Mouse (Mus musculus): ENCODE data around the gene Smo. TPM values are rescaled to one million over a fixed set of nuclear protein-coding genes. Genes with fewer than 3 reads are reported as not detected.

Smo gene
- polyA plus RNA-seq, 1 experiment from 2014 or later = 8.8 TPM

DNA sequence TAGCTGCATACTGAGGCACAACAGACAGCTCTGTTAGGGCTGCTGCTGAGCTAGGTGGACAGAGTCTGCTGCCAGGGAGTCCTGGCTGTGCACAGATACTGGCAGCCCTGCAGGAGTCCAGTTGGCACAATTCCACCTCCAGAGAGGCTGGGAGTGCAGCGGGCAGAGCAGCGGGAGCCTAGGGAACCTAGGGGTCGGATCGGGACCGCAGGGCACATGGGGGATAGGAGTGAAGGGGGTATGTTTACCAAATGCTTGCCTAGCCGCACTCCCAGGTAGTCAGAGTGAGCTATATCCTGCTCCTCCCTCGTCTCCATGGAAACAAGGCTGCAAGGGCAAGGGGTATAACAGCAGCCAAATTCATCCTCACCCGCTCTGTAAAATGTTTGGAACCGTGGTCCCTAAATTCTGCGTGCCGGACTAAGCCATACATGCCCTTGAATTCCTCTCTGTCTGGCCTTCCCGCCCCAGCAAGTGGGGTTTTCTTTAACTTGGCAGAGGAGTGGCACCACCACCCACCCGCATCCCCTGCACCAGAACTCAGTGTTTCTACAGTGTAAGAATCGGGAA, 17.3 kb upstream of the Smo start:
- Histone ChIP-seq H3K4me3 (ENCODE audit: low read depth, low read length) (peak overlapping the region; percentile 7; the same call in 1 of the 2 replicates), H3K4me1 (ENCODE audit: control insufficient read depth, insufficient read depth, low read length) (peaks cover 16% of the 10 kb centered on the region), H3K4me2 (ENCODE audit: low read length) (peak overlapping the region; percentile 57), H3K27me3 (ENCODE audit: control insufficient read depth, insufficient read depth, low read depth, low read length) (no peaks in the 10 kb centered on the region), H3K9me3 (replicated peaks; ENCODE audit: control insufficient read depth, low read length, poor library complexity, severe bottlenecking) (no peaks in the 10 kb centered on the region), H3K27ac (ENCODE audit: low read length) (peak overlapping the region; percentile 35; the same call in 1 of the 2 replicates), H3K36me3 (ENCODE audit: control insufficient read depth, insufficient read depth, low read length) (no peaks in the 10 kb centered on the region), H3K9ac (ENCODE audit: low read depth, low read length) (peak overlapping the region; percentile 32)
- WGBS = 16% methylated on average over 14 of the region's 14 CpGs
- ATAC-seq = peak; percentile 84

DNA sequence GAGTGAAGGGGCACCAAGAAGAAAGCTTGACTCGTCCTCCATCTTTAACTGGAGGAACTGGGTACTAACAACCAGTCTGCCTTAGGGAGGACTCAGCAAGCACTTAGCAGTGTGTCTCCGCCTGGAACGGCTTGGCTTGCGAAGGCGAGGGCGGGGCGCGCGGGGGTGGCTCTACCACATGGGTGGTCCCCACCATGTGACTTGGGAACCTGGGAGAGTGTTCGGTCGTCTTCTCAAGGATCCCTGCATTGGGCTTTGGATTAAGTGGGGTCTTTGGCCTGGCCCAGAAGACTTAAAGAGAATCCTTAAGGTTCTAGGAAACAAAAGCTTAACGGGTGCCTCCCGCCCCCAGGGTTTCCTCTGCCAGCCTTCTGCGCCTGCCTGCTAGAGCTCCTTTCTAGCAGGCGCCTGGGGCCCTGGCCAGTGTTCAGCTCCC, 16.4 kb upstream of the Smo start:
- H3K9me3 ChIP-seq (replicated peaks; ENCODE audit: control insufficient read depth, low read length, poor library complexity, severe bottlenecking) = no peaks in the 10 kb centered on the region
- H3K27ac ChIP-seq (ENCODE audit: low read length) = peak overlapping the region; percentile 30
- no peaks in the 10 kb centered on the region for H3K36me3 ChIP-seq (ENCODE audit: control insufficient read depth, insufficient read depth, low read length)
- 2% methylated on average over 15 of the region's 15 CpGs for WGBS
- peaks cover 16% of the 10 kb centered on the region for H3K4me1 ChIP-seq (ENCODE audit: control insufficient read depth, insufficient read depth, low read length)
- H3K4me3 ChIP-seq (ENCODE audit: low read depth, low read length) = peak overlapping the region; percentile 28
- peak; percentile 54; the same call in 1 of the 2 replicates for ATAC-seq
- no peaks in the 10 kb centered on the region for H3K27me3 ChIP-seq (ENCODE audit: control insufficient read depth, insufficient read depth, low read depth, low read length)
- H3K9ac ChIP-seq (ENCODE audit: low read depth, low read length) = peak overlapping the region; percentile 0; the same call in 1 of the 2 replicates
- peak overlapping the region; percentile 57 for H3K4me2 ChIP-seq (ENCODE audit: low read length)

DNA sequence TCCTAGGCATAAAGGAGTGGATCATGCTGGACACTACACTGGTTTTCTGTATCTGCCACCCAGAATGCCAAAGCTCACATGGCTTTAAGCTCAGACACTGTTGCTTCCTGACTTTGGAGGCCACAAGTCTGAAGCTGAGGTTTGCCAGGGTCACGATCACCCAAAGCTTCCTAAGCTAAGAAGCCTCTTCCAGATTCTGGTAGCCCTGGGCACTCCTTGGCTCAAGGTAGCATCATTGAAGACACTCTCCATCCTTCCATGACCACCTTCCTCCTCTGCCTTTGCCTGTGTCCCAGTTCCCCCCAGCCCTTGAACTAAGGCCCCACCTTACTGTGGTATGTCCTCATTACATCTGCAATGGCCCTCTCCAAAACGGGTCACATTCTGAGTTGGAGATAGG, 13.4 kb upstream of the Smo start:
- WGBS = 82% methylated on average over 2 of the region's 2 CpGs
- no peaks in the 10 kb centered on the region for H3K27me3 ChIP-seq (ENCODE audit: control insufficient read depth, insufficient read depth, low read depth, low read length)
- ATAC-seq = no peak

DNA sequence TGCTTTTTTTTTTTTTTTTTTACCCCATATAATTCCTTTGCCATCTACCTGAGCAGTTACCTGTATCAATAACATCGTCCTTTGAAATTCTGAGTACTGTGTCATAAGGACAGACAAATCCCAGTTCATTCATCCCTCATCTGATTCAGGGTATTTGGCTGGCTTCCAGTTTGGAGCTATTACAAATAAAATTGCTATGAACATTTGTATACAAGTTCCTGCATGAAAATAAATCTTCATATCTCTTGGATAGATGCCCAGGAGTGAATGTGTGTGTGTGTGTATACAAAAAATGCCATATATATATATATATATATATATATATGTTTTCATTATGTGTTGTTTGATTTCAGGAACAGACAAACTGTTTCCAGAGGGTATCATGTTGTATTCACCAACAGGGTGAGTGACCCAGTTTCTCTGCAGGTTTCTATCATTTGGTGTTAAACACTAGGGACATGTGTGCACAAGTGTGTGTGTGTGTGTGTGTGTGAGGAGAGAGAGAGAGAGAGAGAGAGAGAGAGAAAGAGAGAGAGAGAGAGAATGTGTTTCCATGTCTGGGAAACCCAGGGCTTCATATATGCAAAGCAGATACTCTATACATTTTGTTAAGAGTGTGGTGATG, 8.6 kb upstream of the Smo start:
- no peak overlapping the region for H3K4me3 ChIP-seq (ENCODE audit: low read depth, low read length)
- no peak overlapping the region for H3K9ac ChIP-seq (ENCODE audit: low read depth, low read length)
- WGBS = 77% methylated on average over 1 of the region's 1 CpGs
- no peaks in the 10 kb centered on the region for H3K27me3 ChIP-seq (ENCODE audit: control insufficient read depth, insufficient read depth, low read depth, low read length)
- no peak for ATAC-seq
- no peak overlapping the region for H3K27ac ChIP-seq (ENCODE audit: low read length)
- no peaks in the 10 kb centered on the region for H3K9me3 ChIP-seq (replicated peaks; ENCODE audit: control insufficient read depth, low read length, poor library complexity, severe bottlenecking)
- H3K4me1 ChIP-seq (ENCODE audit: control insufficient read depth, insufficient read depth, low read length) = no peaks in the 10 kb centered on the region
- H3K36me3 ChIP-seq (ENCODE audit: control insufficient read depth, insufficient read depth, low read length) = no peaks in the 10 kb centered on the region
- H3K4me2 ChIP-seq (ENCODE audit: low read length) = no peak overlapping the region

More for the DNA sequence above, 13.4 kb upstream of the Smo start:
- Histone ChIP-seq H3K27ac (ENCODE audit: low read length) (no peak overlapping the region), H3K9me3 (replicated peaks; ENCODE audit: control insufficient read depth, low read length, poor library complexity, severe bottlenecking) (no peaks in the 10 kb centered on the region), H3K4me1 (ENCODE audit: control insufficient read depth, insufficient read depth, low read length) (peaks cover 16% of the 10 kb centered on the region), H3K36me3 (ENCODE audit: control insufficient read depth, insufficient read depth, low read length) (no peaks in the 10 kb centered on the region), H3K9ac (ENCODE audit: low read depth, low read length) (no peak overlapping the region), H3K4me3 (ENCODE audit: low read depth, low read length) (no peak overlapping the region), H3K4me2 (ENCODE audit: low read length) (no peak overlapping the region)

DNA sequence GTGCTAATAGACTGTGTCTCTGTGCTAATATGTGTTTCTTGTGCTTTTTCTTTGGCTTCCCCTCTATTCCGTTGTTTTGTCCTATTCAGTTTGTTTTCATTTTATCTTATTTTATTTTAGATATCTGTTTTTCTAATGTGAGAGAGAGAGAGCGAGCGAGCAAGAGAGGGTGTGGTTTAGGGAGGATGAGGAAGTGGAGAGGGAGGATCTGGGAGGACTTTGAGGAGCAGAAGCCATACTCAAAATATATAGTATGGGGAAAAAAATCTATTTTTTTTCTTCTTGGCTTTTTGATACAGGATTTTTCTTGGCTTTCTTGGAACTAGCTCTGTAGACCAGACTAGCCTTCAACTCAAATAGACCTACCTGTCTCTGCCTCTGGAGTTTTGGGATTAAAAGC, 7.3 kb upstream of the Smo start:
- H3K27me3 ChIP-seq (ENCODE audit: control insufficient read depth, insufficient read depth, low read depth, low read length) = no peaks in the 10 kb centered on the region
- WGBS = 91% methylated on average over 3 of the region's 3 CpGs
- H3K4me3 ChIP-seq (ENCODE audit: low read depth, low read length) = no peak overlapping the region
- H3K9me3 ChIP-seq (replicated peaks; ENCODE audit: control insufficient read depth, low read length, poor library complexity, severe bottlenecking) = no peaks in the 10 kb centered on the region
- H3K36me3 ChIP-seq (ENCODE audit: control insufficient read depth, insufficient read depth, low read length) = no peaks in the 10 kb centered on the region
- no peak overlapping the region for H3K27ac ChIP-seq (ENCODE audit: low read length)
- H3K4me1 ChIP-seq (ENCODE audit: control insufficient read depth, insufficient read depth, low read length) = no peaks in the 10 kb centered on the region
- H3K4me2 ChIP-seq (ENCODE audit: low read length) = no peak overlapping the region
- no peak for ATAC-seq
- H3K9ac ChIP-seq (ENCODE audit: low read depth, low read length) = no peak overlapping the region

DNA sequence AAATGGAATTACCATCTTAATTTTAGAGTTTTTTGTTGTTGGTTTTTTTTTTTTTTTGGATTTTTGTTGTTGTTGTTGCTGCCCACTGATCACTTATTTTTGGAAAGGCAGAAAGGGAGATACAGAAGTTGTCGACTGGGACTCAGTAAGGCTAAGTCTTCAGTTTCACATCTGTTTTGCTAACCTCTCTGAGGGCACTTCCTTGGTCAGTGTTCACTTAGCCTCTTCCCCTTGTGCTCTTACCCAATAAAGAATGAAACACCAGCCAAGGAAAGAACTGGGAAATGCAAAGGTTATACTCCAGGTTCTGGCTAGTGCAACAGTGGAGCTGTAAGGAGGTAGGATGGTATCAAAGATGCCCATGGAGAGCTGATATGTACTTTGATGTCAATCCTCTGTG, 5.8 kb upstream of the Smo start:
- no peak overlapping the region for H3K27ac ChIP-seq (ENCODE audit: low read length)

DNA sequence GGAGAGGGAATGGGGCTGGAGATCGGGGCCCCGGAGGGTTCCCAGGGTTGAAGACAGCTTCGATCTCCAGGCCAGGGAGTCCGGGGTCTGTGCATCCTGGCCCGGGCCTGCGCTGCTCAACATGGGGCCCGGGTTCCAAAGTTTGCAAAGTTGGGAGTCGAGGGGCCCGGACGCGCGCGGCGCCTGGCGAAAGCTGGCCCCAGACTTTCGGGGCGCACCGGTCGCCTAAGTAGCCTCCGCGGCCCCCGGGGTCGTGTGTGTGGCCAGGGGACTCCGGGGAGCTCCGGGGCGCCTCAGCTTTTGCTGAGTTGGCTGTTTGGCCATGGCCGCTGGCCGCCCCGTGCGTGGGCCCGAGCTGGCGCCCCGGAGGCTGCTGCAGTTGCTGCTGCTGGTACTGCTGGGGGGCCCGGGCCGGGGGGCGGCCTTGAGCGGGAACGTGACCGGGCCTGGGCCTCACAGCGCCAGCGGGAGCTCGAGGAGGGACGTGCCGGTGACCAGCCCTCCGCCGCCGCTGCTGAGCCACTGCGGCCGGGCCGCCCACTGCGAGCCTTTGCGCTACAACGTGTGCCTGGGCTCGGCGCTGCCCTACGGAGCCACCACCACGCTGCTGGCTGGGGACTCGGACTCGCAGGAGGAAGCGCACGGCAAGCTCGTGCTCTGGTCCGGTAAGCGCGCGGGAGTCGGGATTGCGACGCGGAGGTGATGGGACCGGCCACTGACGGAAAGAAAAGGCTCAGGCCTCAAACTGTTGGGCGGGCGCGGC, 567 bp downstream of the Smo start:
- Histone ChIP-seq H3K9me3 (replicated peaks; ENCODE audit: control insufficient read depth, low read length, poor library complexity, severe bottlenecking) (no peaks in the 10 kb centered on the region), H3K9ac (ENCODE audit: low read depth, low read length) (peak overlapping the region; percentile 82), H3K27ac (ENCODE audit: low read length) (peak overlapping the region; percentile 80), H3K4me1 (ENCODE audit: control insufficient read depth, insufficient read depth, low read length) (peaks cover 11% of the 10 kb centered on the region), H3K27me3 (ENCODE audit: control insufficient read depth, insufficient read depth, low read depth, low read length) (no peaks in the 10 kb centered on the region), H3K36me3 (ENCODE audit: control insufficient read depth, insufficient read depth, low read length) (no peaks in the 10 kb centered on the region), H3K4me3 (ENCODE audit: low read depth, low read length) (peak overlapping the region; percentile 70), H3K4me2 (ENCODE audit: low read length) (peak overlapping the region; percentile 93)
- under 1% methylated on average over 69 of the region's 75 CpGs for WGBS
- peak; percentile 80 for ATAC-seq

More for the DNA sequence above, 5.8 kb upstream of the Smo start:
- no peak for ATAC-seq
- no peak overlapping the region for H3K4me2 ChIP-seq (ENCODE audit: low read length)
- no peaks in the 10 kb centered on the region for H3K4me1 ChIP-seq (ENCODE audit: control insufficient read depth, insufficient read depth, low read length)
- no peaks in the 10 kb centered on the region for H3K9me3 ChIP-seq (replicated peaks; ENCODE audit: control insufficient read depth, low read length, poor library complexity, severe bottlenecking)
- no peak overlapping the region for H3K4me3 ChIP-seq (ENCODE audit: low read depth, low read length)
- WGBS = 83% methylated on average over 1 of the region's 1 CpGs
- H3K36me3 ChIP-seq (ENCODE audit: control insufficient read depth, insufficient read depth, low read length) = no peaks in the 10 kb centered on the region
- no peaks in the 10 kb centered on the region for H3K27me3 ChIP-seq (ENCODE audit: control insufficient read depth, insufficient read depth, low read depth, low read length)
- no peak overlapping the region for H3K9ac ChIP-seq (ENCODE audit: low read depth, low read length)

DNA sequence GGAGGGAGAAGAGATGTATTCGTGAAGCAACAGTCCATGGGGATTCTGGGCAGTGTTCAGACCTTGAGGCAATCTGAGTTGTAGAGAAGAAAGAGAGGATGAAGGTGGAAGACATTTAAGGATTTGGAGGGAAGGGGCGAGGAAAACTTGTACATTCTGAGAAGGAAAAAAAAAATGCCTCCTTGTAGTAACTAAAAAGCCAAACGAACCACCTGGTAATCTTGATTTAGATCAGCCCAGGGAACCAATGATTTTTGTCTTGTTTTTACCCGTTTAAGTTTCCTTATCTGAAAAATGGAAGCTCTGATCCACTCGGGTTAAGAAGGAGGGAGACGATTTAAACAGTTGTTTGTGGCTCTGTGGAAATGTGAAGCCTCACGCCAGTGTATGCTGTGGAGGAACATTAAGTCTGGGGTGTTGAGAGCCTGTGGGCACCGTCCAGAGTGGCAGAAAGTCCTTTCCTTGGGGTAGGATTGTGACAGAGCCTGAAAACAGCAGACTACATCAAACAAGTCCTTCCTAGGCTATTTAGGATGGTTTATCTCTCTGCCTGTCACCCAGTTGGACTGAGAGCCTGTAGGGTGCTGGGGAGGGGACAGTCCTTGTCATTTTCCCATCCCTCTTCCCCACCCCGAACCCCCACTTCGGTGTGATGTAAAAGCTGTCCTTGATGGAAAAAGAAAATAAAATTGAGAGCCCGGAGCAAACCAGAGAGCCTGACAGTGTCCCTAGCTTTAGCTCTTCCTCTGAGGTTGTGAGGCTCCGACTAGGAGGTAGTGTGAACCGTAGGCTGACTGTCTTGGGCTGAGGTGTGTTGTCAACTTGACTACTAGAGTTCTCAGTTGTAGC, 1.5 kb downstream of the Smo start:
- Histone ChIP-seq H3K27me3 (ENCODE audit: control insufficient read depth, insufficient read depth, low read depth, low read length) (no peaks in the 10 kb centered on the region), H3K36me3 (ENCODE audit: control insufficient read depth, insufficient read depth, low read length) (no peaks in the 10 kb centered on the region), H3K4me1 (ENCODE audit: control insufficient read depth, insufficient read depth, low read length) (peaks cover 11% of the 10 kb centered on the region), H3K9me3 (replicated peaks; ENCODE audit: control insufficient read depth, low read length, poor library complexity, severe bottlenecking) (no peaks in the 10 kb centered on the region), H3K4me2 (ENCODE audit: low read length) (peak overlapping the region; percentile 93), H3K27ac (ENCODE audit: low read length) (no peak overlapping the region; the same call in 1 of the 2 replicates), H3K4me3 (ENCODE audit: low read depth, low read length) (peak overlapping the region; percentile 70), H3K9ac (ENCODE audit: low read depth, low read length) (peak overlapping the region; percentile 82)
- no peak for ATAC-seq
- 15% methylated on average over 13 of the region's 13 CpGs for WGBS
